Mouse (Mus musculus): ENCODE results near the gene Astn2.

DNA sequence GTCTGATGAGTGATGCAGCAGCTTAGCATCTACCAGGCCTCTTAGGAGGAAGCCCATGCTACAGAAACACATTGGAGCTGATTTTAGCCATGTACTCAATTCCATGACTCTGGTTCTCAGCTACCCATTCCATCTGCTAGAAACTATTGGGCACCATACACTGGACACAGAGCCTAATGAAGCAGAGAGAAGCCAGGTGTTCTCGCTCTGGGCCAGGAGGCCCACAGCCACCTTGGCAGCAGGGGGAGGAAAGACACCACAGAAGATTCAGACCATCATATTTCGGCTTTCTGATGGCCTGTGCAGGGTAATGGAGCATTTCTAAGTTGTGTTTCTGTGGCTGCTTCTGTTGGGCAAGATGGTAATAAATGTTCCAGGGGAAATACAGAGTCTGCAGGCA is 290.2 kb downstream of the Astn2 start:
- no peak for TF ChIP-seq CTCF (conservative IDR thresholded peaks at IDR 0.05; ENCODE audit: low read length)
- TF ChIP-seq NANOG (IDR thresholded peaks at IDR 0.05; ENCODE audit: borderline replicate concordance, low read length): no peak
- TF ChIP-seq POU5F1 (IDR thresholded peaks at IDR 0.05; ENCODE audit: borderline replicate concordance, low read length): no peak

Data from E14TG2a.4 (cell line).